Mouse (Mus musculus): ENCODE data around the gene Idnk.
A peak's percentile ranks its signal among the peaks of the same experiment; 100 is the strongest.

- TF ChIP-seq CTCF (IDR thresholded peaks at IDR 0.05; ENCODE audit: low read depth) (no peak), EP300 (IDR thresholded peaks at IDR 0.05; ENCODE audit: low read depth) (0 out of 2 replicates have a peak, but pooled peaks have one; percentile 1)
These were observed 34.6 kb upstream of the Idnk start for GRCm38 (mm10) chr13:58122786-58123297.
